Mouse (Mus musculus): Measurements from ENCODE around the gene Defb30. TPM values are rescaled to one million over a fixed set of nuclear protein-coding genes. Genes with fewer than 3 reads are reported as not detected.

Gene Defb30
- polyA plus RNA-seq (2012), result not detected in 2 replicates

DNA sequence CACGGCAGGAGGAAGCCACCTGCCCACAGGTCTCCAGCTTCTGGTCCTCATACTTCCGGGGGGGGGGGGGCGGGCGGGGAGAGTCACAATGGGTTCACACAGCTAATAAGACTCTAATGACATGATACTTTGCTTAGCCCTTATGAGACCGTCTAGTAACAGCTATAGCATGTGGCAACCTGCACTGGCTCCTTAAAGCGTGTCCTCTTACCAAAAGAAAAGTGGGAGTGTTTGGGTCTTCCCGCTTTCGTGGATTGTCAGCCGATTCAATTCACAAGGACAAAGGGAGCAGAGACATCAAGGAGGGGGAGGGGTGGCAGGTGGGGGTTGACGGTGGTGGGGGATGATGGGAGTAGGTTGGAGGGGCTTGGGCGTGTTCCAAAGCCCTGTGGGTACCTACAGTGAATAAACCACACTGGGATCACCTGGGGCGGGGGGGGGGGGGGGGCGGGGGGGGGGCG is at the start of gene Defb30:
TSS of gene Defb30 (minus strand) at position 51 of the 461 bp plus-strand sequence.
- Histone ChIP-seq H3K36me3 (ENCODE audit: control insufficient read depth) (no peaks in the 10 kb centered on the region), H3K4me1 (ENCODE audit: control insufficient read depth) (peaks cover 3% of the 10 kb centered on the region; the same call in 1 of the 2 replicates), H3K27me3 (ENCODE audit: control insufficient read depth) (peaks cover 13% of the 10 kb centered on the region), H3K9me3 (ENCODE audit: control insufficient read depth, low read length) (no peaks in the 10 kb centered on the region), H3K4me3 (replicated peaks) (no peak within 1 kb of the TSS)
- TF ChIP-seq TAL1 (IDR thresholded peaks at IDR 0.05; ENCODE audit: low read length) (no peak), GATA1 (IDR thresholded peaks at IDR 0.05; ENCODE audit: low read length) (no peak)

DNA sequence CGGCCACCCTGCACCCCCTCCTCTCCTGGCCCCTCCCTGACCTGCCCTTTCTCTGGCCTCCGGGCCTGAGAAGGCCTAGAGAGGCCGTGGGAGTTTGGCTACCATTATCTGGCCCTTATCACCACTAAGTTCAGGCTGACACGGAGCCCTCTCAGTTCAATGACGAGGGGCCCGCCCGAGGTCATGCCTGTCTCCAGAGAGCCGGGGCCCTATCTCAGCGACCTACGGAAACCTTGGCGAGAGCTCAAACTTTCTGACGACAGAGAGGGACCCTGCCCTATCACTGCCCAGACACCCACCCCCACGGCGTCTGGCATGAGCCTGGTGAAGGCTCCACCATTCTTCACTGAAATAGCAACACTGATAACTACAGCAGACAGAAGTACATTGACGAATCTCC is 17.9 kb upstream of the Defb30 start:
- Histone ChIP-seq H3K9me3 (ENCODE audit: control insufficient read depth, low read length) (peaks cover 2% of the 10 kb centered on the region; the same call in 1 of the 2 replicates), H3K4me3 (replicated peaks) (peak overlapping the region; percentile 44), H3K4me1 (ENCODE audit: control insufficient read depth) (peaks cover 55% of the 10 kb centered on the region), H3K36me3 (ENCODE audit: control insufficient read depth) (no peaks in the 10 kb centered on the region; the same call in 1 of the 2 replicates), H3K27me3 (ENCODE audit: control insufficient read depth) (peaks cover 37% of the 10 kb centered on the region)
- TF ChIP-seq TAL1 (IDR thresholded peaks at IDR 0.05; ENCODE audit: low read length) (no peak), GATA1 (IDR thresholded peaks at IDR 0.05; ENCODE audit: low read length) (no peak)

DNA sequence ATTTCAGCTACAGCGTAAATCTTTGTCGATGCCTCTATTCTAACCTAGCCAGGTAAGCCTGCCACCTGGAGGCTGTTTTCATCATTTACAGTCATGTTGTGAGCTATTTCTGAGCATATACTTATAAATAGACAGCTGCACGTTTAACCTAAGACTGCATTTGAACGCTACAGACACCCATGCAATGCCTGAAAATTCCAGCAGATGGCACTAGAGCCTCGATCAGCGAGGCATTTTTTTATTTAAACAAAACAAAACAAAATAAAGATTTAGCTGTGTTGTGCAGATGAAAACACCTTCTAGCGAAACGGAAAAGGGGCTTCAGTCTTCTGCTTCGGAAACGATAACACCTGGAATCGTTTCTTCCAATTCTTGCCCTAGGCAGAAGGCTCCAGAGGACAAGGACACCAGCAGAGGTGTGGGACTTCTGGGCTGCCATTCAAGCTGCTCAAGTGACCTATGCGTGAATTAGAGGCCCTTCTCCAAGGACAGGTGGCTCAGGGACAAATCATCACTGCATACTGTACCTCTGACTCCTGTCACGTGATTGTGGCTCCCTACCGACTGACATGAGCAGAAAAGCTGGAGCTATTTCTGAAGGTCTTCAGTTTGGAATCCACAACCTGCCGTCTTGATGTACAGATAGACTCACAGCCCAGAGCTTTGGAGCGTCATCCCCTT is 17.0 kb upstream of the Defb30 start:
- peaks cover 64% of the 10 kb centered on the region for H3K4me1 ChIP-seq (ENCODE audit: control insufficient read depth)
- H3K27me3 ChIP-seq (ENCODE audit: control insufficient read depth), result peaks cover 28% of the 10 kb centered on the region
- TF ChIP-seq GATA1 (IDR thresholded peaks at IDR 0.05; ENCODE audit: low read length) (no peak), TAL1 (IDR thresholded peaks at IDR 0.05; ENCODE audit: low read length) (no peak)
- peaks cover 2% of the 10 kb centered on the region; the same call in 1 of the 2 replicates for H3K9me3 ChIP-seq (ENCODE audit: control insufficient read depth, low read length)
- no peak overlapping the region for H3K4me3 ChIP-seq (replicated peaks)
- no peaks in the 10 kb centered on the region; the same call in 1 of the 2 replicates for H3K36me3 ChIP-seq (ENCODE audit: control insufficient read depth)

DNA sequence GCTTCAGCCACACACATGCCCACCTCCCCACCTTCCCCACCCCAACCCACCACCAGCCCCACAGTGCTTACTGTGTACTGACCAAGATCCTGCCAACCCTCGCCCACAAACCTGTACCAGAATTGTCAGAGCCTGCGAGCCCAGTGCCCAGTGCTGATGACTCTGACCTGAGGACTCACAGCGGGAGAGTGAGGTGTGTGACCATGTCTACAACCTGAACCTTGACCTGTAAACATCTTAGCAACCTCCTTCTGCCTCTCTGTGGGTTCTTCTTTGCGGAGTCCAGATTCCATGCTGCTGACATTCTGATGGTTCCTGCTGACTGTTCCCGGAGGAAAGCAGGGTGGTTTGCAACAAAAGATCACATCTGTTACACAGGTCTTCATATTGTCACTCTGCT is 15.6 kb upstream of the Defb30 start:
- peaks cover 2% of the 10 kb centered on the region; the same call in 1 of the 2 replicates for H3K9me3 ChIP-seq (ENCODE audit: control insufficient read depth, low read length)
- no peak overlapping the region for H3K4me3 ChIP-seq (replicated peaks)
- no peak for TF ChIP-seq GATA1 (IDR thresholded peaks at IDR 0.05; ENCODE audit: low read length)
- TF ChIP-seq TAL1 (IDR thresholded peaks at IDR 0.05; ENCODE audit: low read length), result no peak
- H3K36me3 ChIP-seq (ENCODE audit: control insufficient read depth), result no peaks in the 10 kb centered on the region; the same call in 1 of the 2 replicates
- peaks cover 77% of the 10 kb centered on the region for H3K4me1 ChIP-seq (ENCODE audit: control insufficient read depth)
- H3K27me3 ChIP-seq (ENCODE audit: control insufficient read depth), result peaks cover 16% of the 10 kb centered on the region

DNA sequence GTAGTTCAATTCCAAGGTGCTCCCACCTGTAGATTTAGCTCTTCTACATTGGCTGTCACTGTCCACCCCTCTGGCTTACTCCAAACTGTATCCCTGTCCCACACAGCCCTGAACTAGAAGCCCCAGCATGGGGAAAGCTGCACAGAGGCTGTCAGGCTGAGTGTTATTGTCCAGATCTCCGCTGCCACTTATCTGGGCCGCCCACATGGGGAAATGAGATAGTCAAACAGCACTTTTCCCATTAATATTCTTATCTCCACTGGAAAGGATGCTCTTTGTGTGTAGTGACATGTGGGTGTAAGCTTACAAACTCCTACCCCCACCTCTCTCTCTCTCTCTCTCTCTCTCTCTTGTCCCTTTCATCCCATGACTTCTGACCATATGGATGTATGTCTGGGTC is 12.4 kb upstream of the Defb30 start:
- H3K36me3 ChIP-seq (ENCODE audit: control insufficient read depth), result no peaks in the 10 kb centered on the region; the same call in 1 of the 2 replicates
- peak; percentile 90 for TF ChIP-seq GATA1 (IDR thresholded peaks at IDR 0.05; ENCODE audit: low read length)
- TF ChIP-seq TAL1 (IDR thresholded peaks at IDR 0.05; ENCODE audit: low read length), result peak; percentile 72
- no peaks in the 10 kb centered on the region for H3K27me3 ChIP-seq (ENCODE audit: control insufficient read depth)
- H3K4me1 ChIP-seq (ENCODE audit: control insufficient read depth), result peaks cover 63% of the 10 kb centered on the region
- H3K4me3 ChIP-seq (replicated peaks), result no peak overlapping the region
- H3K9me3 ChIP-seq (ENCODE audit: control insufficient read depth, low read length), result peaks cover 2% of the 10 kb centered on the region; the same call in 1 of the 2 replicates

DNA sequence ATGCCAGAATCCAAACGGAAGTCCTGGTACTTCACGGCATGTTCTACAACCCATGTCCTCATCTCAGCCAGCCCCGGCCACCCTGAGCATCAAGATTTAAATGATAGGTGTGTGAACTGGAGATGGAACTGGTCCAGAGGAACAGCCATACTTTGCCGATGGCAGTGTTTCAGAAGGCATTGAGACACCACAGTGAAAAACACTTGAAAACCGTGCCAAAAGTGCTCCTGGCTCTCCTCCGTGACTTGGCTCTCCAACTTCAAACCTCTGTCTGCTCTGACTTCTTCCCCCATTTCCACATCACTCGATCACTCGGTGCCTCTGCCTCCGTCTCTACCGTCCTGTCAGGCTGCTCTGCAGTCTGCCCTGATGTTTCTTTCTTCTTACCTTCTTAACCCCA is 10.6 kb upstream of the Defb30 start:
- TF ChIP-seq TAL1 (IDR thresholded peaks at IDR 0.05; ENCODE audit: low read length) (no peak), GATA1 (IDR thresholded peaks at IDR 0.05; ENCODE audit: low read length) (no peak)
- Histone ChIP-seq H3K4me3 (replicated peaks) (no peak overlapping the region), H3K4me1 (ENCODE audit: control insufficient read depth) (peaks cover 45% of the 10 kb centered on the region), H3K27me3 (ENCODE audit: control insufficient read depth) (peaks cover 8% of the 10 kb centered on the region; the same call in 1 of the 2 replicates), H3K36me3 (ENCODE audit: control insufficient read depth) (no peaks in the 10 kb centered on the region; the same call in 1 of the 2 replicates), H3K9me3 (ENCODE audit: control insufficient read depth, low read length) (peaks cover 2% of the 10 kb centered on the region; the same call in 1 of the 2 replicates)

DNA sequence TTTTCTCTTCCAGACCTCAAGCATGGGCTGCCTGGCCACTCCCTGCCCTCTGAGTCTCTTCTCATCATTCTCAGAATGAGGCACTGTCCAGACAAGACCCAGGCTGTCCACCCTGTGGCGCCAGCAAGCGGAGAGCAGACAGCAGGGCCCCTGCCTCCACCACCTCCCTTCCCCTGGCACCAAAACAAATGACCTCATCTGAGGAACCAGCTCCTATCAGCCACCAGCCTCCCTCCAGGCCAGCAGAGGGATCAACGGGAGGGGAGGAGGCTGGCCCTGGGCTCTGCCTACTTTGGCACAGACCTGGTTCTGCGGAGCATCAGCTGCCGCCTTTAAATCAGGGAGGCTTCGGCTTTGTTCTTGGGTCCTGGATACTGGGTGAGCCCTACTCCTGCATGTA is 5.0 kb upstream of the Defb30 start:
- no peaks in the 10 kb centered on the region for H3K9me3 ChIP-seq (ENCODE audit: control insufficient read depth, low read length)
- no peak overlapping the region for H3K4me3 ChIP-seq (replicated peaks)
- no peaks in the 10 kb centered on the region for H3K36me3 ChIP-seq (ENCODE audit: control insufficient read depth)
- TF ChIP-seq TAL1 (IDR thresholded peaks at IDR 0.05; ENCODE audit: low read length) (no peak), GATA1 (IDR thresholded peaks at IDR 0.05; ENCODE audit: low read length) (no peak)
- peaks cover 5% of the 10 kb centered on the region; the same call in 1 of the 2 replicates for H3K4me1 ChIP-seq (ENCODE audit: control insufficient read depth)
- H3K27me3 ChIP-seq (ENCODE audit: control insufficient read depth), result peaks cover 25% of the 10 kb centered on the region

DNA sequence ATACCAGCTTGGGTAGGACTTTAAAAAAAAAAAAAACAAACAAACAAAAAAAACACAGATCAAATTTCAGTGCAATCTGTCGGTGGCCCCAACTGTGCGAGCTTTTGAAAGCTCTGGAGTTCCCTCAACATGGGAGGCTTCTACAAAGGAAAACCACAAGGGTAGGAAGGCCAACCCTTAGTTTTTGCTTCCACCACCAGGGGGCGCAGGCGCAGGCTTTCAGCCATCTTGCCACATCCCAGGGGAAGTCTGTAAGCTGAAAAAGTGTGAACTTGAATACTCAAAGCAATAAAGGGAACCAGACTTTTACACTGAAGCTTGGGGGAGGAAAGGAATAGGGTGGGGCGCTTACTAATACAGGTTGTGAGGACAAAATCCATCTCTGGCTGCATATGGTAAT is 1.0 kb upstream of the Defb30 start:
- Histone ChIP-seq H3K36me3 (ENCODE audit: control insufficient read depth) (no peaks in the 10 kb centered on the region), H3K27me3 (ENCODE audit: control insufficient read depth) (peaks cover 19% of the 10 kb centered on the region), H3K4me1 (ENCODE audit: control insufficient read depth) (peaks cover 3% of the 10 kb centered on the region; the same call in 1 of the 2 replicates), H3K9me3 (ENCODE audit: control insufficient read depth, low read length) (no peaks in the 10 kb centered on the region), H3K4me3 (replicated peaks) (no peak overlapping the region)
- TF ChIP-seq GATA1 (IDR thresholded peaks at IDR 0.05; ENCODE audit: low read length) (no peak), TAL1 (IDR thresholded peaks at IDR 0.05; ENCODE audit: low read length) (no peak)

DNA sequence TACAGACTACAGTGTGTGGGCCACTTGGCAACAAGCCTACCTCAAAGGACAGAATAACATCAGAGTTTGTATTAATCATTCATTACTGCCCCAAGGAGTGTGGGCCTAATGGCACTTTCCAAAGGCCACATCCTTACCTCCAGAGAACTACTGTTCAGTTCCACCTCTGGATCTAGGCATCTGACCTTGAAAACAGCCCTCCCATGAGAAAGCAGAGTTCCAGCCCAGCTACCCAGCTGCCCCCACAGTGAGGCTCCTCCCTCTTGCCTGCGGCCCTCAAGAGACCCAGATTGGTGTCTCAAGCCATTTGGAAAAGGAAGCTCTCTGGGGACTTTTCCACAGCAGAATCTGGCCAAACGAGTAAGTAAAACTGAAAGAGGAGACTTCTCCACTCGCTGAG is 3.1 kb downstream of the Defb30 start, which contains the start of gene Defb42:
TSS of gene Defb42 (plus strand) at position 301 of the 400 bp plus-strand sequence.
- Histone ChIP-seq H3K9me3 (ENCODE audit: control insufficient read depth, low read length) (no peaks in the 10 kb centered on the region), H3K4me1 (ENCODE audit: control insufficient read depth) (peaks cover 3% of the 10 kb centered on the region; the same call in 1 of the 2 replicates), H3K27me3 (ENCODE audit: control insufficient read depth) (peaks cover under 1% of the 10 kb centered on the region), H3K36me3 (ENCODE audit: control insufficient read depth) (no peaks in the 10 kb centered on the region), H3K4me3 (replicated peaks) (no peak within 1 kb of the TSS)
- no peak for TF ChIP-seq GATA1 (IDR thresholded peaks at IDR 0.05; ENCODE audit: low read length)
- TF ChIP-seq TAL1 (IDR thresholded peaks at IDR 0.05; ENCODE audit: low read length), result no peak
